Comparison of ENCODE assay signal across 26 mouse cellular contexts in genomic region chr1:106631869-106632463, GRCm38 (mm10).
DNase-seq lines count a peak whose midpoint lies in the region; ATAC-seq and TF ChIP-seq lines count a peak whose summit lies in the region.
"Had no signal": no experiment of that assay in that cellular context is flagged by ENCODE, and none has a peak within 500 bp of the region (broad histone marks: within the 10 kb centered on the region; RNA-seq: fewer than 3 reads in every experiment).

No protein-coding gene starts in this region.

- H3K36me3 ChIP-seq in heart, embryonic 15.5 days, result no peaks in the 10 kb centered on the region
- H3K36me3 ChIP-seq in heart, postnatal 0 days (replicated peaks; ENCODE audit: control insufficient read depth, insufficient read depth, low read length), result no peaks in the 10 kb centered on the region
- peaks cover 0 to 26% of the 10 kb centered on the region in 2 experiments; a peak in 2 of 4 replicates for H3K36me3 ChIP-seq in MEL (ENCODE audit: control insufficient read depth in 1 of 2, insufficient read depth in 2 of 2, low read length in 2 of 2)
- H3K36me3 ChIP-seq in forebrain, embryonic 16.5 days (ENCODE audit: control insufficient read depth, insufficient read depth), result no peaks in the 10 kb centered on the region
- H3K36me3 ChIP-seq: embryonic facial prominence, embryonic 13.5 days; embryonic facial prominence, embryonic 15.5 days; forebrain, embryonic 10.5 days; forebrain, embryonic 12.5 days had no signal

- peaks cover 8% of the 10 kb centered on the region for H3K79me2 ChIP-seq in MEL (ENCODE audit: control insufficient read depth, insufficient read depth, low read length, poor library complexity)

- no peak for ATAC-seq in heart, embryonic 15.5 days (replicated peaks; ENCODE audit: insufficient number of reproducible peaks, insufficient read depth, low FRiP score, low read depth)
- no peak for ATAC-seq in heart, postnatal 0 days (ENCODE audit: insufficient read depth, low read depth)
- ATAC-seq in megakaryocyte progenitor cell, adult 5-6 weeks (replicated peaks; ENCODE audit: poor library complexity), result 0 out of 2 replicates have a peak, but pooled peaks have one; percentile 10
- no peak for ATAC-seq in forebrain, embryonic 16.5 days
- ATAC-seq: activated CD4-positive, CD25-positive, alpha-beta regulatory T cell, adult 4 months; forebrain, embryonic 14.5 days; forebrain, postnatal 0 days; Patski had no signal

- intact Hi-C loops in heart, postnatal 25 days (cut with DNase I), result no loop called here
- intact Hi-C loops in heart, postnatal 10 days (cut with DNase I), result no loop called here

- peaks cover 43% of the 10 kb centered on the region for H3K4me1 ChIP-seq in heart, embryonic 15.5 days (replicated peaks)
- H3K4me1 ChIP-seq in heart, postnatal 0 days (ENCODE audit: control insufficient read depth, insufficient read depth), result peaks cover 45% of the 10 kb centered on the region
- peaks cover 17 to 22% of the 10 kb centered on the region in 2 experiments for H3K4me1 ChIP-seq in MEL (ENCODE audit: control insufficient read depth in 1 of 2, insufficient read depth in 2 of 2, low read length in 2 of 2)
- H3K4me1 ChIP-seq in forebrain, embryonic 16.5 days (replicated peaks; ENCODE audit: control insufficient read depth, insufficient read depth, low read length), result peaks cover 14% of the 10 kb centered on the region

- H3K9me3 ChIP-seq in heart, embryonic 15.5 days (replicated peaks), result no peaks in the 10 kb centered on the region
- no peaks in the 10 kb centered on the region for H3K9me3 ChIP-seq in heart, postnatal 0 days (replicated peaks; ENCODE audit: control insufficient read depth, low read length)
- H3K9me3 ChIP-seq in MEL (replicated peaks; ENCODE audit: insufficient read depth, low read length), result no peaks in the 10 kb centered on the region
- H3K9me3 ChIP-seq in forebrain, embryonic 16.5 days (ENCODE audit: control insufficient read depth, low read length), result no peaks in the 10 kb centered on the region
- H3K9me3 ChIP-seq: embryonic facial prominence, embryonic 13.5 days; embryonic facial prominence, embryonic 15.5 days; forebrain, embryonic 10.5 days; forebrain, embryonic 12.5 days had no signal

- no peak overlapping the region for H3K4me2 ChIP-seq in heart, embryonic 15.5 days
- no peak overlapping the region for H3K4me2 ChIP-seq in heart, postnatal 0 days (ENCODE audit: low read depth, low read length)
- no peak overlapping the region for H3K4me2 ChIP-seq in forebrain, embryonic 16.5 days (ENCODE audit: low read length)
- H3K4me2 ChIP-seq: embryonic facial prominence, embryonic 13.5 days; embryonic facial prominence, embryonic 15.5 days; forebrain, embryonic 12.5 days had no signal

- no peak overlapping the region for H3K9ac ChIP-seq in heart, embryonic 15.5 days
- no peak overlapping the region for H3K9ac ChIP-seq in heart, postnatal 0 days (replicated peaks; ENCODE audit: low read depth, low read length)
- no peak overlapping the region for H3K9ac ChIP-seq in MEL (ENCODE audit: control insufficient read depth, low read depth, low read length, poor library complexity, severe bottlenecking)
- no peak overlapping the region for H3K9ac ChIP-seq in forebrain, embryonic 16.5 days (replicated peaks; ENCODE audit: low read depth, low read length)
- H3K9ac ChIP-seq: embryonic facial prominence, embryonic 13.5 days; embryonic facial prominence, embryonic 15.5 days; forebrain, embryonic 12.5 days; forebrain, postnatal 0 days had no signal

- TF ChIP-seq RAD21 in MEL (IDR thresholded peaks at IDR 0.05; ENCODE audit: low read depth, low read length), result no peak

- TF ChIP-seq CTCF in heart, postnatal 0 days (IDR thresholded peaks at IDR 0.05; ENCODE audit: low read depth), result no peak
- no peak for TF ChIP-seq CTCF in MEL (IDR thresholded peaks at IDR 0.05 in 2 of 3, conservative IDR thresholded peaks at IDR 0.05 in 1 of 3; ENCODE audit: control insufficient read depth in 1 of 3, insufficient read depth in 1 of 3, low read depth in 2 of 3, low read length in 3 of 3, poor library complexity in 1 of 3, severe bottlenecking in 1 of 3)

- TF ChIP-seq POLR2A in MEL (IDR thresholded peaks at IDR 0.05; ENCODE audit: control insufficient read depth in 1 of 2, insufficient read depth in 1 of 2, low read depth in 1 of 2, low read length in 2 of 2, poor library complexity in 1 of 2), result no peak

- TF ChIP-seq EP300 in heart, postnatal 0 days (IDR thresholded peaks at IDR 0.05; ENCODE audit: low read depth), result no peak
- peak; percentile 63 to 85 for TF ChIP-seq EP300 in MEL (IDR thresholded peaks at IDR 0.05; ENCODE audit: low read depth in 1 of 2, low read length in 2 of 2)

- H3K27ac ChIP-seq in heart, embryonic 15.5 days, result peak overlapping the region; percentile 70
- H3K27ac ChIP-seq in heart, postnatal 0 days (ENCODE audit: low read depth), result peak overlapping the region; percentile 73
- H3K27ac ChIP-seq in MEL (ENCODE audit: control insufficient read depth, low read depth, low read length), result peak overlapping the region; percentile 23; the same call in 1 of the 2 replicates
- no peak overlapping the region for H3K27ac ChIP-seq in forebrain, embryonic 16.5 days (ENCODE audit: low read length)
- H3K27ac ChIP-seq: embryonic facial prominence, embryonic 13.5 days; embryonic facial prominence, embryonic 15.5 days; forebrain, embryonic 10.5 days; forebrain, embryonic 12.5 days had no signal

- H3K4me3 ChIP-seq in heart, embryonic 15.5 days, result no peak overlapping the region
- H3K4me3 ChIP-seq in heart, postnatal 0 days (ENCODE audit: low read depth, low read length), result no peak overlapping the region
- no peak overlapping the region for H3K4me3 ChIP-seq in MEL (ENCODE audit: control insufficient read depth in 1 of 2, insufficient read depth in 1 of 2, low read depth in 2 of 2, low read length in 2 of 2)
- no peak overlapping the region for H3K4me3 ChIP-seq in forebrain, embryonic 16.5 days (replicated peaks; ENCODE audit: low read length)
- H3K4me3 ChIP-seq: embryonic facial prominence, embryonic 13.5 days; embryonic facial prominence, embryonic 15.5 days; erythroblast, embryonic 14.5 days; forebrain, embryonic 10.5 days; forebrain, embryonic 12.5 days had no signal

- WGBS in heart, embryonic 15.5 days, result 77% methylated on average over 3 of the region's 3 CpGs
- WGBS in heart, postnatal 0 days, result 82% methylated on average over 3 of the region's 3 CpGs
- 94% methylated on average over 3 of the region's 3 CpGs for WGBS in forebrain, embryonic 16.5 days

- no peaks in the 10 kb centered on the region for H3K27me3 ChIP-seq in heart, embryonic 15.5 days
- no peaks in the 10 kb centered on the region for H3K27me3 ChIP-seq in heart, postnatal 0 days (ENCODE audit: control insufficient read depth, insufficient read depth, low read length)
- H3K27me3 ChIP-seq in MEL (ENCODE audit: control insufficient read depth in 1 of 2, insufficient read depth in 2 of 2, low read length in 2 of 2), result no peaks in the 10 kb centered on the region
- H3K27me3 ChIP-seq in forebrain, embryonic 16.5 days (replicated peaks; ENCODE audit: control insufficient read depth, insufficient read depth, low read length), result no peaks in the 10 kb centered on the region
- H3K27me3 ChIP-seq: embryonic facial prominence, embryonic 13.5 days; embryonic facial prominence, embryonic 15.5 days; forebrain, embryonic 12.5 days; Patski had no signal

- DNase-seq in heart, postnatal 25 days (ENCODE audit: low spot score), result no peak
- DNase-seq in heart, postnatal 0 days (ENCODE audit: low spot score), result no peak
- DNase-seq in heart, postnatal 10 days, result no peak
- DNase-seq in MEL (ENCODE audit: low read depth, low spot score), result peak; percentile 64
- DNase-seq in cerebellum, adult 9-11 months, result no peak
- DNase-seq: adrenal gland, adult 8-10 months; adrenal gland, postnatal 14 days; adrenal gland, postnatal 36 days; cerebellum, adult 11-12 months; cerebellum, adult 2 months; cerebellum, adult 9-10 months; cerebellum, postnatal 14 days; cerebellum, postnatal 36 days; embryo, embryonic 11 days; forebrain, postnatal 0 days had no signal

TF ChIP-seq in MEL, 35 proteins besides CTCF, POLR2A, EP300 and RAD21:
- TF ChIP-seq ELF1 (IDR thresholded peaks at IDR 0.05; ENCODE audit: low read depth, low read length) (peak; percentile 40; the same call in 1 of the 2 replicates), TBP (IDR thresholded peaks at IDR 0.05; ENCODE audit: low read depth, low read length) (no peak), NELFE (IDR thresholded peaks at IDR 0.05; ENCODE audit: low read depth, low read length) (no peak), ZKSCAN1 (IDR thresholded peaks at IDR 0.05; ENCODE audit: low read depth, low read length) (no peak), TCF12 (IDR thresholded peaks at IDR 0.05; ENCODE audit: low read depth, low read length) (0 out of 2 replicates have a peak, but pooled peaks have one; percentile 16), GATA1 (IDR thresholded peaks at IDR 0.05; ENCODE audit: low read depth, low read length) (peak; percentile 84), ETS1 (IDR thresholded peaks at IDR 0.05; ENCODE audit: low read depth, low read length) (peak; percentile 65), SIN3A (IDR thresholded peaks at IDR 0.05; ENCODE audit: low read length) (peak; percentile 70), UBTF (IDR thresholded peaks at IDR 0.05; ENCODE audit: borderline replicate concordance, insufficient read depth, low read depth, low read length) (no peak), GABPA (IDR thresholded peaks at IDR 0.05; ENCODE audit: low read depth, low read length) (no peak), POLR2AphosphoS2 (IDR thresholded peaks at IDR 0.05; ENCODE audit: low read length) (no peak), MXI1 (IDR thresholded peaks at IDR 0.05; ENCODE audit: low read depth, low read length) (peak; percentile 67; the same call in 1 of the 2 replicates), SMC3 (IDR thresholded peaks at IDR 0.05; ENCODE audit: low read depth, low read length) (no peak), USF1 (IDR thresholded peaks at IDR 0.05; ENCODE audit: low read depth, low read length) (no peak)
